Mouse (Mus musculus) cerebellum, adult 9-11 months (tissue): Measurements from ENCODE around the gene Coq5.
"Not testable (repeated sequence)": the region's sequence is repeated elsewhere in the genome, so short reads cannot be mapped to it uniquely, and the experiment has no call there.

Experiments used
- DNase-seq: peaks from one replicate; pipeline ENCODE4 v3.0.0; 2022

Coq5 gene

DNA sequence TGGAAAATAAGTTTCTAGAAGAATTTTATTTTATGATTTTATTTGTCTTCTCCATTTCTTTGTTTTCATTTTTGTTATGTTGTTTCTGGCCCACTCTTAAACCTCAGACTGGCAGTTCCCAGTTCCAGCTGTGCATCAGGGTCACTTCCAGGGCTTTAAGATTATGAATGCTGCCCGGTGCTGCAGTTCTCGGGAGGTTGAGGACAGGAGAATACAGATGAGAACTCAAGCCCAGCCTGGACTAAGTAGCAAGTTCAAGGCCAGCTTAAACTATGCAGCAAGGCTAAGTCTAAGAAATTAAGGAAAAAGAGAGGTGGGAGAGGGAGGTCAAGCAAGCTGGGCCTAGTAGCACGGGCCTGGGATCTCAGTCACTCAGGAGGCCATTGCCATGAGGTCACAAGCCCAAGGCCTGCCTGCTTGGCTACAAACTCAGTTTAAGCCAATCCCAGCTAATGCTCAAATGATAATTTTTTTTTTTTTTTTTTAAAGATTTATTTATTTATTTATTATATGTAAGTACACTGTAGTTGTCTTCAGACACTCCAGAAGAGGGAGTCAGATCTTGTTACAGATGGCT, 11.9 kb upstream of the Coq5 start:
- no peak for DNase-seq

DNA sequence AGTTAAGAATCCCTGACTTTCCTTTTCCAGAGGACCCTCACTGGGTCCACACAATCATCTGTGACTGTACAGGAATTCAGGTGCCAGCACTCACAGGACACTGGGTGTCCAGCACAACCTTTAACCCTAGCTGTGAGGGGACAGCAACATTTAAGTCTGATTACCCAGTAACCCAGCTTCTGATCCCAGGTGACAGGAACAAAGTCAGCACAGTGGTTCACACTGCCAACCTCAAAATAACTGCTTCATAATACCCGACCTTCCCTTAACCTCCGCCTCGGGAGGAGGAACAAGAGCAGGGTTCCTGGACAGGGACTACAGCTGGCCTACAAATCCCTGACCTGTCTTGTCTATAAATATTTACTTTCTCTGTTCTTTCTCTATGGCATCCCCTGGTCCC, 11.2 kb upstream of the Coq5 start:
- no peak for DNase-seq

DNA sequence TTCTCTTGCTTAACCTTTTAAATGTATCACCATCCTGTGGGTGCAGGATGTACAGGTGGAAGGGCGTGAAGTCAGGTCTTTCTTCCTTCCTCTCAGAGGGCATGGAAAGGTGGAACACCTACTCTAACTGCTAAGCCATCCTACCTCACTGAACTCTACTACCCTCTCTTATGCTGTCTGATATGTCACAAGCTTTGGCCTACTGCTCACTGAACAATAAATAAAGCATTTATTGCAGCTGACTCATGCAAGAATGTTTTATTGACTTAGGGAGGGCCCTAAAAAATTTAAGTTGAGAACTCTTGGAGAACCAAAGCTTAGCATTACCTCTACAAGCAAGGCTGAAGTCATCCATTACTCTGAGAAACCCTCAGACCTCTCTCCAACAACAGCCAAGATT, 9.5 kb upstream of the Coq5 start:
- DNase-seq, result no peak

DNA sequence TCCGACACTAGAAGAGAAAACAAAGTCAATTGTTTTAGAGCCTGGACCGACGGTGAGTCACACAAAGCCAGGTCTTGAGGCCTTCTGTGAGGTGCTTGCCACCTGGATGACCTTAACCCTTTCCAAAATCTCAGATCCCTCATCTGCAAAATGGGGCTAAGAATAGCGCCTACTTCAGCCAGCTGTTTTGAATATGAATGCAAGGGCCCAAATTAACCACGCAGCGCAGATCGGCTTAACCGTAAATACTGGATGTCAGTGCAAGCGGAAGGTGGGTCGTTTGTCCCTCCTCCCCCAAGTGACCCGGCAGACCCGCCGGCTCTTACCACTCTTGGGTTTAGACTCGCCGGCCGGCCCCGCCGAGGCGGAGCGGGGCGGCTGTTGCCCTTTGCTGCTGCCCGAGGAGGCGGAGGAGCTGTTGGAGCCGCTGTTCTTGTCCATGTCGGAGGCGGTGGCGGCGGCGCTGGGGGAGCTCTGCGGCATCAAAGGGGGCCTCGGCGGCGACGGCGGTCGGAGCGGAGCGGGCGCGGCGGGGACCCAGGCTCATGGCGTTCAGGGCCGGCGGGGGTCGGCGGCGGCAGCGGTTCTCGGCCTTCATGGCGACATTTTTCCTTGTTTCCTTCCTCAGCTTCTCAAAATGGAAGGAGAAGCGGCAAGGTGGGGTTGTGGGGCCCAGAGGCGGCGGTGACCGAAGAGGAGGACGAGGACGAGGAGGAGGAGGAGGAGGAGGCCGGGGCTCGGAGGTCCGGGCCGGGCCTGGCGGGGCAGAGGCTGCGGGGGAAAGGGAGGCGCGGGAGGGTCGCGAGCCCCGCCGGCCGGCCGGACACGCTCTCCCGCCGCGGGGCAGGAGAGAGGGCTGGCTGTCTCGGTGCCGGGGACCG, 7.3 kb upstream of the Coq5 start:
- peak; percentile 55 for DNase-seq

DNA sequence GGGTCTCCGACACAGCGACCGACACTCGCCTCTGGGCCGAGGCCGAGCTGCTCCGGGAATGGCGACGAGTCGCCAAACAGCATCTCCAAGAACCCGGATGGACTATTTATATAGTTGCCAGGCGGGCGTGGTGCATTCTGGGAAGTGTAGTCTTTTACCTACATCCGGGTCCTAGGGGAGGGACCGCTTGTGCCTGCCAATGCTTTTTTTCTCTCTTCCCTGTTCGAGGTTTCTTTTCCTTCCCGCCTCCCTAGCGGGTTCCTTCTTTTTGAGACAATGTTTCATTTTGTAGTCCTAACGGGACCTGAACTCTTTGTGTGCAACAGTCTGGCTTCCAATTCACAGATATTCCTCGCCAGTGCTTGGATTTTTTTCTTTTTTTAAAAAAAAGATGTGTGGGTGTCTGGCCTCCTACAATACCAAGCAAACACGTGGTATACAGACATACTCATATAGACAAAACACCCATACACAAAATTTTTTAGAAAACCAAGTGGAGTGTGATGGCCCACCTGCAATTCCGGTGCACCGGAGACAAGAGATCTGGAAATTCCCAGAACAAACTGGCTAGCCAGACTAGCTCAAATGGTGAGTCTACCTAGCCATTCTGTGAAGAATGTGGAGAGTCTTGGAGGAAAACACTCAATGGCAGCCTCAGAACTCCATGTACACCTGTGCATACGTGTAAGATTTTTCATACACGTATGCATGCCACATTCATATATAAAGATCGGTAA, 6.5 kb upstream of the Coq5 start, which contains the start of gene Rnf10:
Gene Rnf10, minus strand, starts transcription at position 87 of the 737 bp plus-strand sequence.
- peak; percentile 97 for DNase-seq

DNA sequence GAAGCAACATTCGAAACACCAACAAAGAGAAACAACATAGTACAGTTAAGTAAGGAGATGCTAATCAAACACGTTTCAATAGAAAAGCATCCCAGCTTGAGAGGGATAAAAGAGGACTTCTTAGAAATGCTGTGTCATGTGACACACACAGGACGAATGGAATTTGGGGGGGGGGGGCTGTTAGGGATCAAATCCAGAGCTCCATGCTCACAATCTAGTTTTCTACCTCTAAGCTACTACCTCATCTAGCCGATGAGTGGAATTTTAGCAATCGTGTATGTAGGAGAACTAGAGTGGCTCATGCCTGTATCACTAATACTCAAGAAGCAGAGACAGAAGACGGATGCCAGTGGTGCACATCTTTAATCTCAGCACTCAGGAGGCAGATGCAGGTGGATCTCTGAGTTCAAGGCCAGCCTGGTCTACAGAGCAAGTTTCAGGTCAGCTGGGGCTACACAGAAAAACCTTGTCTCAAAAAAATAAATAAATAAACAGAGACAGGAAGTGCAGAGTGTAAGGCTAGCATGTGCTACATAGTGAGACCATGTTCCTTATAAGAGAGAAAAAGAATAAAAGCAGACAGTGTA, 5.8 kb upstream of the Coq5 start:
- no peak for DNase-seq

DNA sequence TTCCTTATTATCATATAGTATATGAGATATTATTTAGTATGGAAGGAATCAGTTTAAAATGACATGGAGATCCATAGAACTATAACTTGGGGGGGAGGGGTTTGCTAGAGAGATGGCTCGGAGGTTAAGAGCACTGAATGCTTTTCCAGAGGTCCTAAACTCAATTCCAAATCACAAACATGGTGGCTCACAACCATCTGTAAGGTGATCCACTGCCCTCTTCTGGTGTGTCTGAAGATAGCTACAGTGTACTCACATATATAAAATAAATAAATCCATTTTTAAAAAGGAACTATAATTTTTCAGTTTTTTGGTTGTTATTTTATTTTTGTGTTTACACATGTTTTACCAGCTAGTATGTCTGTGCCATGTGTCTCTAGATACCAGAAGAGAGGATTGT, 5.1 kb upstream of the Coq5 start:
- DNase-seq, result no peak

DNA sequence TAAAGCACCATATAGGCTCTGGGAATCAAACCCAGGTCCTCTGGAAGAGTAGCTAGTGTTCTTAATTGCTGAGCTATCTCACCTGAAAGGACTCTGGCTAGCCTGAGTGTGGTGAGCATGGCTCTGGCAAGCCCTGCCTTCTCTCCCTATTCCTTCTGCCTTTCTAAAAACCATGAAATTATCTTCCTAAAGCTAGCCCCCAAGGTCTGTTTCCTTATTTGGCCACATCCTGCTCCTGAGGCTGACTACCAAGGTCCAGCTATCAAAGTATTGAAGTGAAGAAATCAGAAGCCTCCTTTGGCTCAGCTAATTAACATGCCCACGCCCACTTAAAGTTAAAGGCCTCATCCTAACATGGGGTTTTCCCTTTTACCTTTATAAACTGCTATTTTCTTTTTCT, 4.7 kb upstream of the Coq5 start:
- no peak for DNase-seq

DNA sequence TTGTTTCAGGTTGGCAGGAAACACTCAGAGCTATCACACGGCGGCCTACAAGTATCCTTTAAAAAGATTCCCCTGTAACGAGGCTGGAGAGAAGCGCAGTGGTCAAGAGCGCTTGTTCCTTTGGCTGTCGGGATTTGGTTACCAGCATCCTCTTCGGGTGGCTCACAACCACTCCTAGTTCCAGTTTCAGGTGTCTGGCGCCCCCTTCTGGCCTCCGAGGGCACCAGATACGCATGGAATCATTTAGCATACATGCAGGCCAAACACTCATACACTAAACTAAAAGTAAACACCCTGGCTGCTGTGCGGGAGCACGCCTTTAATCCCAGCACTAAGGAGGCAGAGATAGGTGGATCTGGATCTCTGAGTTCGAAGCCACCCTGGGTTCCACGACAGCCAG, 3.5 kb upstream of the Coq5 start:
- DNase-seq, result no peak

DNA sequence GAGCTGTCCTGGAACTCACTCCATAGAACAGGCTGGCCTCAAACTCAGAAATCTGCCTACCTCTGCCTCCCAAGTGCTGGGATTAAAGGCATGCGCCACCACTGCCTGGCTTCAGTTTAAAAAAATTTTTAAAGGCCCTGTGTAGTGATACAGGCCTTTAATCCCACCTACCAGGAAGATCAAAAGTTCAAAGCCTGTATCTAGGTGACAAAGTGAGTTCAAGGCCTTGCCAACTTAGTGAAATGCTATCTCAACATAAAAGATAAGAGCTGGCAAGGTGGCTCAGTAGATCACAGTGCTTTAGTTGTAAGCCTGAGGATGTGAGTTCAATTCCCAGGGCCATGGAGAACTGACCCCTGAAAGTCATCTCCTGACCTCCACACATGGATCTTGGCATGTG, 1.4 kb upstream of the Coq5 start:
- no peak for DNase-seq

DNA sequence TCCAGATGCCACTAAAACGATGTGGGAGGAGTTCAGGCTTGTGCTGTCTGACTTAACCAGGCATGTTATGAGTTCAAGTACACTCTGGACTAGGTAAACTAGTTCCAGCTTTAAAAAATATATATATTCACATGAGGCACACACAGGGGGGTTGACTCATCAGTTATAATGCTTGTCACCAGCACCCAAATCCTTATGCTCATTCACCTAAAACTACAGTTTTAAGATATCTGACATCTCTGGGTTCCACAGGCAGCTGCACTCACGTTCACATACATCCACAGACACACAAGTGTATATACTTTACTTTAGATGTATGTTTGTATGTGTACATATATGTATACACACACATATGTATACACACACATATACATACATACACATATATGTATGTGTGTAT, 681 bp upstream of the Coq5 start:
- no peak for DNase-seq

DNA sequence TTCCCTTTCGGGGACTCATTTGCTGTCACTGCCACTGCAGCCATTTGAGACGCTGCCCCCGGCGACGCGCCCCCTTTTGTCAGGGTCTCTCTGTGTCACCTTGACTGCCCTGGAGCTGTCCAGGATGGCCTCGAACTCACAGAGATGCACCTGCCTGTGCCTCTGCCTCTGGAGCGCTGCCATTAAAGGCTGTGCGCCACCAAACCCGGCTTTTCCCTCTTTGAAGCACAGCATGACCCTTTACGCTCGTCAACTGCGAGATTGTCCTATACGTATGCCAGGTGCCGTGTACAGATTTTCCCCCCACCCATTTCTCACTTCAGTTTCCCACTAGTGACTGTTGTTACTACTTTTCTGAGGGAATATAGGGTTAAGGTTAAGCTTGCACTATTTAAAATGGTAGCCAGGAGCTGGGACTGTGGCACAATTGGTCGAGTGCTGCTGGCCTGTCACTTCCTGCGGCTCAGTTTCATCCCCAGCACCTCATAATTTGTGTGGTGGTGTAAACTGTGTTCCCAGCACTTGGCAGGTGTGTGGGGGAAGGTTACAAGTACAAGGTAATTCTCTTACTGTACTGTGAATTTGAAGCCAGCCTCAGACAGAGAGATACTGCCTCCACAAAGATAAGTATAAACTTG, 703 bp downstream of the Coq5 start:
- DNase-seq, result peak; percentile 59

DNA sequence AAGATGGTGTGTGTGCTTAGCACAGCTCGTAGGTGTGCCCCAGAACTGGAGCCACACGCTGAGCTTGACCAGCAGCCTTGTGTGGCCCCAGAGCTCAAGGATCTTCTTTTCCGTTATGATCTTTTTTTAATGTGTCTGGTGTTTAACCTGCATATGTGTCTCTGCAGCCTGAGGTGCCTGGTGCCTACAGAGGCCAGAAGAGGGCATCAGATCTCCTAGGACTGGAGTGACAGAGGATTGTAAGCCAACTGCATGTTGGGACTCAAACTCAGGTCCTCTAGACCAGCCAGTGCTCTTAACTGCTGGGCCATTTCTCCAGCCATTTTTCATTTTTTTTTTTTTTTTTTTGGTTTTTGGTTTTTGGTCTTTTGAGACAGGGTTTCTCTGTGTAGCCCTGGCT, 5.3 kb downstream of the Coq5 start:
- no peak for DNase-seq

DNA sequence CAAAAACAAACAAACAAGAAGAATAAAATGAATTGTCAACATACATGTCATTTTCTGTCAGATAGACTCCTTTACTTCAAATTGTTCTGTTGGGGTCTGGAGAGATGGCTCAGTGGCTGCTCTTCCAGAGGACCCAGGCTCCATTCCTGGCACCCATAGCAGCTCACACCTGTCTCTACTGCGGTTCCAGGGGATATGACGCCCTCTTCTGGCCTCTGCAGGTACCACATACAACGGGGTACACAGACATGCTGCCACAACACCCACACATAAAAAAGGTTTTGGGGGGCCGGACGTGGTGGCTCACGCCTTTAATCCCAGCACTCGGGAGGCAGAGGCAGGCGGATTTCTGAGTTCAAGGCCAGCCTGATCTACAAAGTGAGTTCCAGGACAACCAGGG, 14.7 kb downstream of the Coq5 start:
- no peak for DNase-seq

DNA sequence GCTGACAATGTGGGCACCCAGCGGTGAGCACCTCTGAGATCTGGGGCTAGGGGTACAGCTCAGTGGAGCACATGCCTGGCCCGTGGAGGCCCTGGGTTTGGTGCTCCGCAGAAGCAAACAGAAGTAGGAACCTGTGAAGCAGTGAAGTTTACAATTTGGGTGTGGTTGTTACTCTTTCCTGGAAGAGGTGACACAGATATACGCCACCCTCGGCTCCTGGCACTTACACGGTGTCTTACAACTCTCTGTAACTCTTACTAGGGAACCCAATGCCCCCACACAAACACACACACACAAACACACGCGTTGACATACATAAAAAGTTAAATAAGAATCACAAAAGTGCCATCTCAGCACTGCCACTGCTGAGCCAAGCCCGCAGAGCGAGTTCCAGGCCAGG, 16.9 kb downstream of the Coq5 start:
- DNase-seq, result no peak

DNA sequence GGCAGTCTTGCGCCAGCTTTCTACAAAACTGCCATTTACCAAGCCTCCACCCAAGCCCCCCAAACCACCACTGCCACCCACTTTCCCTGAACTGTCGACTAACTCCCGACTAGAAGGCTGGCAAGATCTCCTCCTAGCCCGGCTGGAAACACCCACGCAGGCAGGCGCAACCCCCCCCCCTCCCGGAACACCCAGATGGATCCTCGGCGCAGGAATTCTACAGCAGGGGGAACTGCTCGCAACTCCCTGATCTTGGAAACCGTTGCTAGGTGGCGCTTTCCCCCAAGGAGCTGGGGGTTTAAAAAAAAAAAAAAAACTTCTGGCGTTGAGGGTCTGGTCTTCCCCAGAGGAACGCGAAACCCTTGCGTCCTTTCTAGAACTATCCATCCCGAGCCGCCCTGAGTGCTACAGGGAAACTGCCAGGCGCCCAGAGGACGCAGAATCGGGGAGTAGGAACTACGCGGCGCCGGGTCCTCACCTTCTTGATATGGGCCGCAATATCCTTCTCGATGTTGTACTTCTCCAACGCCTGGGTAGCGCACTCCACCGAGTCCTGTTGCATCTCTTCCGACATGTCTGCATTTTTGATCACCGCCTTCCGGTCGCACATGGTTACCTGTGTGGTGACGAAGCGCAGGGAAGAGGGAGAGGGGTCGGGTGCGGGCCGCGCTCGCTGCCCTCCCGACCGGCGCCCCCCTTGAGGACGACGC, 20.7 kb downstream of the Coq5 start:
- DNase-seq, result peak; percentile 73

DNA sequence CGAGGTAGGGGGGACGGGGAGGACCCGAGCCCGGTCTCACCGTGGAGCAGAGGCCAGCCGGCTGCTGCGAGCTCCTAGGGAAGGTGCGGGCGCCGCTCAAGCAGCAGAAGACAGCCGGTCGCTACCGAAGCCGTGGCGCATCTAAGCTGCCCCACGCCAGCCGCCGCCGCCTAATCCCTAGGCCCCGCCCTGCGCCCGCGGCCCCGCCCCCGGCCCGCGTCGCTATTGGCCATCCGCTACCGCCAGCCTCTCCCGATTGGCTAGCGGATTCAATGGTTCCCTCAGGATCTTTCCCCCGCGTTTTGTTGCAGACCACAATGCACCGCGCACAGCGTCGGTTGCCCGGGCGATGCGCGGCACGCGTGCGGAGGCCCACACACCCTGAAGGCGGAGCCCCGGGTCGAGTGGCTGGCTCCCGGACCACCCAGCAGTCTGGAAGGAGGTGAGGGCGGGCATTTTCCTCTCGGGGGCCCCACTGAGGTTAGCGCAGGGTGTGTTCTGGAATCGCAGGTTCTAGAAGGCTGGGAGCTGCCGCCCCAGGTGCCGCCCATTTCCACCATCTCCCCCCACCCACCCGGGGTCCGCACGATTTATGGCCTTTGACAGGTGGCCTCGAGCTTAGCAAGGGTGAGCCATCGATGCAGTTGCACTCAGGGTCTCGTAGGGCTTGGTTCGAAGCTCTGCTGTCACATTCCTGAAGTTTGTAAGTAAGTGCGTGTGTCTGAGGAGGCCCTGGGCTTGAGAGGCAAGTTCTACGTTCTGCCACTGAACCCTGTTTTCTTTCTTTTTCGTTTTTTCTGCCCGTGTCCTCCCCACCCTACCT, 21.5 kb downstream of the Coq5 start, which contains the start of gene Dynll1:
Gene Dynll1, minus strand, starts transcription at position 208 of the 823 bp plus-strand sequence.
- DNase-seq, result peak; percentile 98

DNA sequence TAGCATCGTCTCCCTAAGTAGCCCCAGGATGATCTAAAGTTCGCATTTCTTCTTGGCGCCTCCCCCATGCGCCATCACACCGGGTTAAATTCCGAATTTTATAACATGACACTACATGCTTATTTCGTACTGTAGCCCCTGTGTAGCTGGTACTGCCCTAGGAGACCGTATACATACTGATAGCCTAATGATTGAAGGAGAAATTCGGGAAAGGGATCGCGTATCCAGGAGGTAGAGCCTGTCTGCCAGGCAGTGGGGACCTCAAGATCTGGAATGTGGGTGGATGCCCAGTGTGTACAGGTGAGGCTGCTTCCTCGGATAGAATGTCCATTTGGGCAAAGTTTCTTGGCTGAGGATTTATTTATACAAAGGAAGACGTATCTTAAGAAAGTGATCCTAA, 22.1 kb downstream of the Coq5 start:
- peak; percentile 55 for DNase-seq

DNA sequence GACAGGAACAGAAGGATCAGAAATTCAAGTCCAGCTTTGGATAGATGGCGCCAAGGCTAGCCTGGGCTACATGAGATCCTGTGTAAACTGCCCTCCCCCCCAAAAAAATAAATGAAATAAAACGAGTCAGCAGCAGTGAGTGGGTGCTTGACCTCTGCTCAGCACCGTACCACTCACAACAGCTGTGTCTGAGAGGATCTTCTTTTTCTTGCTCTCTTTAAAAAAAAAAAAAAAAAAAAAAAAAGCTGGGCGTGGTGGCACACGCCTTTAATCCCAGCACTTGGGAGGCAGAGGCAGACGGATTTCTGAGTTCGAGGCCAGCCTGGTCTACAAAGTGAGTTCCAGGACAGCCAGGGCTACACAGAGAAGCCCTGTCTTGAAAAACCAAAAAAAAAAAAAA, 22.7 kb downstream of the Coq5 start:
- not testable (repeated sequence) for DNase-seq

DNA sequence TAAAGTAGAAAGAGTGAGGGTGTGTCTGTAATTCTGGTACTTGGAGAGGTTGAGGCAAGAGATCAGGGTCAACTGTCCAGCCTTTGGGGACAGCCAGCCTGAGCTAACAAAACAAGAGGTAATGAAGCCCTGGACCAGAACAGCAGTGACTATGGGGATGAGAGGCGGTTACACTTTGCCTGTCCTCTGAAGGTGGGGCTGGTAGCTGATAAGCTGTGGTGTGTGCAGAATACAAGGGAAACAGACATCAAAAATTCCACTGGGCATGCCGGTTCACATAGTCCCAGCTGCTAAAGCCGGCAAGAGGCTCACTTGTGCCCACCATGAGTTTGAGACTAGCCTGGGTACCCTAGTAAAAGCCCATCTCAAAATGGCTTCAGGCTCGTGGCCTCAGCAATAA, 32.9 kb downstream of the Coq5 start:
- no peak for DNase-seq
